Mouse (Mus musculus) brain, embryonic 14.5 days (tissue): ENCODE results near the gene Gm5617.

Experiments
- CTCF ChIP-seq: fragments of 200-500 bp; IDR thresholded peaks from 2 replicates; pipeline ENCODE4 v1.5.1; 2012; ENCODE audit warnings: inconsistent platforms, mild to moderate bottlenecking, moderate library complexity, borderline replicate concordance; ENCODE audit not compliant: insufficient read depth, insufficient read length; ENCODE audit errors: extremely low read depth
- POLR2A ChIP-seq: fragments of 200-500 bp; IDR thresholded peaks from 2 replicates; pipeline ENCODE4 v1.6.1; 2012; ENCODE audit warnings: mild to moderate bottlenecking, inconsistent platforms, borderline replicate concordance; ENCODE audit not compliant: poor library complexity, insufficient read depth, insufficient read length, severe bottlenecking; ENCODE audit errors: extremely low read depth

DNA sequence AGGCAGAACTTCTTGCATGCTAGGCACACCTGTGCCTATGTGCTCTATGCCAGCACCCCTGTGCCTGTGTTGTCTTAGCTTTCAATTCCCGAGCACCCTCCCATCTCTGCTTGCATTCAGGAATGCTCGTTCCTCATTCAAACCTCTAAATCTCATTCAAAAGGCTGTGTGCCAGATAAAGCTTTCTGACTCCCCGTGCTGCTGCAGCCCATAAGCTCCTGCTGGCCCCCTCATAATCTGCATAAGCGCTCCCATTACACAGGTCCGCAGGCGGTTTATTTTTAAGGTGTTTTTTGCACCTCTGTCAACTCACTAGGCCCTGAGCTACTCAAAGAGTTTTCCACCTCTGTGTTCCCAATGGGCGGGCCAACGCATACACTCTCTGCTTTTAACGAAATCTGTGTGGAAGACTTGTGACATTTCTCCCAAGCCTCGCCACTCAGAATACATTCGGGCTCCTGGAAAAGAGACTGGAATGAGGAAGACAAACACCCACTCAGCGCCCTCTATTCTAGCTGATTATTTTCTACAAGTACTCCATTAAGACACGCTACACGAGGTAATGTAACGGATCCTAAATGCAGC lies 22.7 kb upstream of the Gm5617 start:
- TF ChIP-seq CTCF, result no peak
- TF ChIP-seq POLR2A, result no peak
